Mouse (Mus musculus): ENCODE results near the gene Xxylt1. TPM values are rescaled to one million over a fixed set of nuclear protein-coding genes. Genes with fewer than 3 reads are reported as not detected.

Gene Xxylt1
- polyA plus RNA-seq, 1 experiment from 2014 or later = 12.9 TPM

- no peak for ATAC-seq (ENCODE audit: insufficient number of reproducible peaks, low FRiP score)
- Histone ChIP-seq H3K27ac (ENCODE audit: poor library complexity, severe bottlenecking) (no peak overlapping the region), H3K4me2 (no peak overlapping the region), H3K9me3 (replicated peaks) (no peaks in the 10 kb centered on the region), H3K36me3 (no peaks in the 10 kb centered on the region), H3K27me3 (replicated peaks) (no peaks in the 10 kb centered on the region), H3K4me3 (no peak overlapping the region), H3K9ac (no peak overlapping the region), H3K4me1 (replicated peaks) (peaks cover 28% of the 10 kb centered on the region)
- WGBS = 90% methylated on average over 2 of the region's 2 CpGs
Measured at GRCm38 (mm10) chr16:31041566-31041965, 39.7 kb downstream of the Xxylt1 start.

- peak overlapping the region; percentile 11 for H3K27ac ChIP-seq (ENCODE audit: poor library complexity, severe bottlenecking)
- H3K36me3 ChIP-seq = no peaks in the 10 kb centered on the region
- no peaks in the 10 kb centered on the region for H3K9me3 ChIP-seq (replicated peaks)
- WGBS = 43% methylated on average over 9 of the region's 9 CpGs
- no peak overlapping the region for H3K4me2 ChIP-seq
- H3K4me3 ChIP-seq = no peak overlapping the region
- no peak for ATAC-seq (ENCODE audit: insufficient number of reproducible peaks, low FRiP score)
- peaks cover 27% of the 10 kb centered on the region for H3K4me1 ChIP-seq (replicated peaks)
- H3K9ac ChIP-seq = no peak overlapping the region
- H3K27me3 ChIP-seq (replicated peaks) = no peaks in the 10 kb centered on the region
Measured at GRCm38 (mm10) chr16:31039803-31040459, 41.3 kb downstream of the Xxylt1 start.

GRCm38 (mm10) chr16:31037431-31037830, 43.8 kb downstream of the Xxylt1 start:
- no peaks in the 10 kb centered on the region for H3K9me3 ChIP-seq (replicated peaks)
- no peak overlapping the region for H3K4me2 ChIP-seq
- no peak for ATAC-seq (ENCODE audit: insufficient number of reproducible peaks, low FRiP score)
- H3K4me3 ChIP-seq = no peak overlapping the region
- no peaks in the 10 kb centered on the region for H3K27me3 ChIP-seq (replicated peaks)
- no peaks in the 10 kb centered on the region for H3K36me3 ChIP-seq
- no peak overlapping the region for H3K27ac ChIP-seq (ENCODE audit: poor library complexity, severe bottlenecking)
- no peak overlapping the region for H3K9ac ChIP-seq
- WGBS = 77% methylated on average over 1 of the region's 1 CpGs
- H3K4me1 ChIP-seq (replicated peaks) = peaks cover 36% of the 10 kb centered on the region

GRCm38 (mm10) chr16:31035651-31036245, 45.5 kb downstream of the Xxylt1 start:
- no peaks in the 10 kb centered on the region for H3K27me3 ChIP-seq (replicated peaks)
- no peak overlapping the region for H3K4me3 ChIP-seq
- no peak overlapping the region for H3K27ac ChIP-seq (ENCODE audit: poor library complexity, severe bottlenecking)
- H3K36me3 ChIP-seq = no peaks in the 10 kb centered on the region
- 80% methylated on average over 8 of the region's 8 CpGs for WGBS
- H3K9ac ChIP-seq = no peak overlapping the region
- H3K9me3 ChIP-seq (replicated peaks) = no peaks in the 10 kb centered on the region
- H3K4me1 ChIP-seq (replicated peaks) = peaks cover 39% of the 10 kb centered on the region
- ATAC-seq (ENCODE audit: insufficient number of reproducible peaks, low FRiP score) = no peak
- H3K4me2 ChIP-seq = no peak overlapping the region

GRCm38 (mm10) chr16:31035235-31035634, 46.0 kb downstream of the Xxylt1 start:
- no peak overlapping the region for H3K4me2 ChIP-seq
- no peak overlapping the region for H3K4me3 ChIP-seq
- peak overlapping the region; percentile 36 for H3K27ac ChIP-seq (ENCODE audit: poor library complexity, severe bottlenecking)
- H3K9me3 ChIP-seq (replicated peaks) = no peaks in the 10 kb centered on the region
- peaks cover 39% of the 10 kb centered on the region for H3K4me1 ChIP-seq (replicated peaks)
- H3K36me3 ChIP-seq = no peaks in the 10 kb centered on the region
- no peaks in the 10 kb centered on the region for H3K27me3 ChIP-seq (replicated peaks)
- no peak for ATAC-seq (ENCODE audit: insufficient number of reproducible peaks, low FRiP score)
- WGBS = 37% methylated on average over 7 of the region's 7 CpGs
- no peak overlapping the region for H3K9ac ChIP-seq

- no peak overlapping the region for H3K9ac ChIP-seq
- no peaks in the 10 kb centered on the region for H3K36me3 ChIP-seq
- H3K9me3 ChIP-seq (replicated peaks) = no peaks in the 10 kb centered on the region
- H3K27ac ChIP-seq (ENCODE audit: poor library complexity, severe bottlenecking) = peak overlapping the region; percentile 21; the same call in 1 of the 2 replicates
- H3K4me3 ChIP-seq = no peak overlapping the region
- no peak for ATAC-seq (ENCODE audit: insufficient number of reproducible peaks, low FRiP score)
- H3K27me3 ChIP-seq (replicated peaks) = no peaks in the 10 kb centered on the region
- no peak overlapping the region for H3K4me2 ChIP-seq
- H3K4me1 ChIP-seq (replicated peaks) = peaks cover 44% of the 10 kb centered on the region
- 81% methylated on average over 3 of the region's 3 CpGs for WGBS
Measured at GRCm38 (mm10) chr16:31034051-31034450, 47.2 kb downstream of the Xxylt1 start.

- H3K27ac ChIP-seq (ENCODE audit: poor library complexity, severe bottlenecking) = peak overlapping the region; percentile 13; the same call in 1 of the 2 replicates
- ATAC-seq (ENCODE audit: insufficient number of reproducible peaks, low FRiP score) = 0 out of 2 replicates have a peak, but pooled peaks have one; percentile 50
- WGBS = 57% methylated on average over 11 of the region's 11 CpGs
Measured at GRCm38 (mm10) chr16:31029739-31030485, 51.3 kb downstream of the Xxylt1 start.

GRCm38 (mm10) chr16:31027675-31028074, 53.6 kb downstream of the Xxylt1 start:
- Histone ChIP-seq H3K9ac (no peak overlapping the region), H3K27ac (ENCODE audit: poor library complexity, severe bottlenecking) (no peak overlapping the region), H3K4me1 (replicated peaks) (peaks cover 40% of the 10 kb centered on the region), H3K9me3 (replicated peaks) (no peaks in the 10 kb centered on the region; the same call in 1 of the 2 replicates), H3K36me3 (no peaks in the 10 kb centered on the region), H3K27me3 (replicated peaks) (no peaks in the 10 kb centered on the region), H3K4me3 (no peak overlapping the region), H3K4me2 (no peak overlapping the region)
- ATAC-seq (ENCODE audit: insufficient number of reproducible peaks, low FRiP score) = no peak

More at GRCm38 (mm10) chr16:31029739-31030485, 51.3 kb downstream of the Xxylt1 start:
- no peak overlapping the region for H3K4me2 ChIP-seq
- peaks cover 42% of the 10 kb centered on the region for H3K4me1 ChIP-seq (replicated peaks)
- H3K36me3 ChIP-seq = no peaks in the 10 kb centered on the region
- H3K9me3 ChIP-seq (replicated peaks) = no peaks in the 10 kb centered on the region; the same call in 1 of the 2 replicates
- H3K9ac ChIP-seq = no peak overlapping the region
- H3K4me3 ChIP-seq = no peak overlapping the region
- no peaks in the 10 kb centered on the region for H3K27me3 ChIP-seq (replicated peaks)

GRCm38 (mm10) chr16:31025516-31025915, 55.7 kb downstream of the Xxylt1 start:
- Histone ChIP-seq H3K4me2 (no peak overlapping the region), H3K9ac (no peak overlapping the region), H3K36me3 (no peaks in the 10 kb centered on the region), H3K4me1 (replicated peaks) (peaks cover 54% of the 10 kb centered on the region), H3K27me3 (replicated peaks) (no peaks in the 10 kb centered on the region), H3K27ac (ENCODE audit: poor library complexity, severe bottlenecking) (no peak overlapping the region), H3K4me3 (no peak overlapping the region), H3K9me3 (replicated peaks) (no peaks in the 10 kb centered on the region; the same call in 1 of the 2 replicates)
- ATAC-seq (ENCODE audit: insufficient number of reproducible peaks, low FRiP score) = no peak
- WGBS = 90% methylated on average over 7 of the region's 7 CpGs

- no peak overlapping the region for H3K4me3 ChIP-seq
Measured at GRCm38 (mm10) chr16:31024997-31025396, 56.2 kb downstream of the Xxylt1 start.

GRCm38 (mm10) chr16:31024221-31024620, 57.0 kb downstream of the Xxylt1 start:
- Histone ChIP-seq H3K9ac (no peak overlapping the region), H3K4me1 (replicated peaks) (peaks cover 45% of the 10 kb centered on the region), H3K27ac (ENCODE audit: poor library complexity, severe bottlenecking) (no peak overlapping the region), H3K9me3 (replicated peaks) (no peaks in the 10 kb centered on the region; the same call in 1 of the 2 replicates), H3K4me3 (no peak overlapping the region), H3K4me2 (no peak overlapping the region), H3K36me3 (no peaks in the 10 kb centered on the region), H3K27me3 (replicated peaks) (no peaks in the 10 kb centered on the region)
- 90% methylated on average over 7 of the region's 7 CpGs for whole genome bisulfite sequencing
- no peak for ATAC-seq (ENCODE audit: insufficient number of reproducible peaks, low FRiP score)

More at GRCm38 (mm10) chr16:31024997-31025396, 56.2 kb downstream of the Xxylt1 start:
- peaks cover 50% of the 10 kb centered on the region for H3K4me1 ChIP-seq (replicated peaks)
- H3K36me3 ChIP-seq = no peaks in the 10 kb centered on the region
- 42% methylated on average over 4 of the region's 4 CpGs for WGBS
- H3K4me2 ChIP-seq = no peak overlapping the region
- ATAC-seq (ENCODE audit: insufficient number of reproducible peaks, low FRiP score) = no peak
- no peak overlapping the region for H3K9ac ChIP-seq
- H3K27me3 ChIP-seq (replicated peaks) = no peaks in the 10 kb centered on the region
- no peak overlapping the region for H3K27ac ChIP-seq (ENCODE audit: poor library complexity, severe bottlenecking)
- no peaks in the 10 kb centered on the region; the same call in 1 of the 2 replicates for H3K9me3 ChIP-seq (replicated peaks)

Data from heart, embryonic 12.5 days (tissue).